Mouse (Mus musculus) CH12.LX (cell line): ENCODE measurements at regions not wholly inside any gene's neighbourhood (a gene's known extent, or its start where the extent isn't known, plus 50 kb on each side); places are given as distances from the start of the nearest gene placed in this dataset.

Source experiments
- DNase-seq: peaks from one replicate; pipeline ENCODE4 v3.0.0-alpha.2; 2013; ENCODE audit errors: extremely low read depth
- H3K27ac ChIP-seq: 2 replicates; pipeline ENCODE4 v1.5.1; 2012; ENCODE audit warnings: low read depth, mild to moderate bottlenecking, control low read depth, moderate library complexity; ENCODE audit not compliant: insufficient read depth
- H3K27me3 ChIP-seq: replicated peaks from 2 replicates; pipeline ENCODE3; 2012; ENCODE audit warnings: inconsistent platforms
- H3K36me3 ChIP-seq, 2 experiments: replicated peaks in 1 of 2; 2 replicates each; pipeline versions ENCODE3 to v1.6.1; 2012; ENCODE audit warnings: inconsistent platforms in 1 of 2, low read length in 1 of 2, mild to moderate bottlenecking in 1 of 2, mixed read lengths in 1 of 2, moderate library complexity in 1 of 2; ENCODE audit not compliant: control insufficient read depth in 1 of 2, insufficient read depth in 1 of 2
- H3K4me1 ChIP-seq, 2 experiments: 2 replicates each; pipeline ENCODE4 v1.6.1; 2012; ENCODE audit warnings: inconsistent platforms in 1 of 2, moderate library complexity in 1 of 2; ENCODE audit not compliant: insufficient read depth in 2 of 2, control insufficient read depth in 1 of 2
- H3K4me2 ChIP-seq: 2 replicates; pipeline ENCODE4 v1.6.1; 2012; ENCODE audit warnings: low read depth, mild to moderate bottlenecking, control low read depth; ENCODE audit not compliant: poor library complexity, insufficient read depth, severe bottlenecking
- H3K4me3 ChIP-seq, 3 experiments: fragments of 150-350 bp in 1 of 3; sonication (generic) in 1 of 3; replicated peaks in 1 of 3; 2 replicates each; pipeline versions ENCODE3 to v1.5.1; 2011 to 2012; ENCODE audit warnings: low read depth in 2 of 3, low read length in 2 of 3, mild to moderate bottlenecking in 2 of 3, moderate library complexity in 2 of 3, control low read depth in 1 of 3, improper control_type of control experiment in 1 of 3, inconsistent platforms in 1 of 3, mixed read lengths in 1 of 3; ENCODE audit not compliant: poor library complexity in 1 of 3
- H3K79me2 ChIP-seq: replicated peaks from 2 replicates; pipeline ENCODE4 v1.6.1; 2012; ENCODE audit warnings: mild to moderate bottlenecking, moderate library complexity; ENCODE audit not compliant: control insufficient read depth, poor library complexity, insufficient read depth, severe bottlenecking; ENCODE audit errors: extremely low read depth
- H3K9ac ChIP-seq: 2 replicates; pipeline ENCODE4 v1.6.1; 2012; ENCODE audit warnings: low read depth, mild to moderate bottlenecking, control low read depth, moderate library complexity; ENCODE audit not compliant: insufficient read depth
- H3K9me3 ChIP-seq: replicated peaks from 2 replicates; pipeline ENCODE3; 2012; ENCODE audit warnings: low read length, inconsistent platforms, mixed read lengths
- BHLHE40 ChIP-seq: IDR thresholded peaks from 2 replicates; pipeline ENCODE4 v1.6.1; 2011; ENCODE audit warnings: mild to moderate bottlenecking, low read depth, low read length, improper control_type of control experiment
- CHD1 ChIP-seq: IDR thresholded peaks from 2 replicates; pipeline ENCODE4 v1.6.1; 2012; ENCODE audit warnings: low read depth, low read length, improper control_type of control experiment, inconsistent platforms
- CHD2 ChIP-seq: IDR thresholded peaks from 2 replicates; pipeline ENCODE4 v1.6.1; 2011; ENCODE audit warnings: low read length, improper control_type of control experiment
- E2F4 ChIP-seq: IDR thresholded peaks from 2 replicates; pipeline ENCODE4 v1.6.1; 2011; ENCODE audit warnings: low read depth, low read length, improper control_type of control experiment; ENCODE audit not compliant: insufficient replicate concordance
- ELF1 ChIP-seq: IDR thresholded peaks from 2 replicates; pipeline ENCODE4 v1.6.1; 2014; ENCODE audit warnings: low read depth, mild to moderate bottlenecking, inconsistent platforms, low read length, improper control_type of control experiment
- EP300 ChIP-seq: IDR thresholded peaks from 2 replicates; pipeline ENCODE4 v1.6.1; 2011; ENCODE audit warnings: low read length, improper control_type of control experiment
- GABPA ChIP-seq: IDR thresholded peaks from 2 replicates; pipeline ENCODE4 v1.6.1; 2012; ENCODE audit warnings: low read depth, low read length, improper control_type of control experiment, inconsistent platforms; ENCODE audit not compliant: insufficient replicate concordance
- HCFC1 ChIP-seq: IDR thresholded peaks from 2 replicates; pipeline ENCODE4 v1.6.1; 2012; ENCODE audit warnings: low read depth, mild to moderate bottlenecking, inconsistent platforms, low read length, improper control_type of control experiment
- IRF4 ChIP-seq: IDR thresholded peaks from 2 replicates; pipeline ENCODE4 v1.6.1; 2014; ENCODE audit warnings: low read depth, mild to moderate bottlenecking, inconsistent platforms, low read length, improper control_type of control experiment
- JUN ChIP-seq: IDR thresholded peaks from 2 replicates; pipeline ENCODE4 v1.6.1; 2011; ENCODE audit warnings: low read depth, mild to moderate bottlenecking, low read length, improper control_type of control experiment, moderate library complexity; ENCODE audit not compliant: insufficient read depth
- MAFK ChIP-seq: IDR thresholded peaks from 2 replicates; pipeline ENCODE4 v1.6.1; 2011; ENCODE audit warnings: low read length, improper control_type of control experiment; ENCODE audit not compliant: insufficient replicate concordance
- MAX ChIP-seq: IDR thresholded peaks from 2 replicates; pipeline ENCODE4 v1.6.1; 2011; ENCODE audit warnings: low read length, improper control_type of control experiment
- MAZ ChIP-seq: IDR thresholded peaks from 2 replicates; pipeline ENCODE4 v1.6.1; 2012; ENCODE audit warnings: low read depth, mild to moderate bottlenecking, inconsistent platforms, low read length, improper control_type of control experiment, moderate library complexity
- MXI1 ChIP-seq: IDR thresholded peaks from 2 replicates; pipeline ENCODE4 v1.6.1; 2011; ENCODE audit warnings: mild to moderate bottlenecking, low read depth, low read length, improper control_type of control experiment
- MYC ChIP-seq: IDR thresholded peaks from 2 replicates; pipeline ENCODE4 v1.6.1; 2011; ENCODE audit warnings: low read depth, mild to moderate bottlenecking, improper control_type of control experiment, low read length
- NELFE ChIP-seq: IDR thresholded peaks from 2 replicates; pipeline ENCODE4 v1.6.1; 2011; ENCODE audit warnings: low read depth, low read length, improper control_type of control experiment
- NRF1 ChIP-seq: IDR thresholded peaks from 2 replicates; pipeline ENCODE4 v1.6.1; 2014; ENCODE audit warnings: low read depth, mild to moderate bottlenecking, inconsistent platforms, low read length, improper control_type of control experiment, moderate library complexity
- USF2 ChIP-seq: conservative IDR thresholded peaks from 2 replicates; pipeline ENCODE4 v1.6.1; 2011; ENCODE audit warnings: low read depth, low read length, improper control_type of control experiment
- ZC3H11A ChIP-seq: IDR thresholded peaks from 2 replicates; pipeline ENCODE4 v1.6.1; 2012; ENCODE audit warnings: low read depth, mild to moderate bottlenecking, inconsistent platforms, low read length, improper control_type of control experiment
- ZKSCAN1 ChIP-seq: IDR thresholded peaks from 2 replicates; pipeline ENCODE4 v1.6.1; 2012; ENCODE audit warnings: low read depth, inconsistent platforms, low read length, improper control_type of control experiment, borderline replicate concordance
- ZNF384 ChIP-seq: IDR thresholded peaks from 2 replicates; pipeline ENCODE4 v1.6.1; 2012; ENCODE audit warnings: low read depth, low read length, improper control_type of control experiment, inconsistent platforms
- dilution Hi-C: fragments of 300-500 bp; cut with MboI; formaldehyde crosslinking; loops from 2 replicates; pipeline ENCODE4 v1.14.3; 2020; ENCODE audit warnings: low sequenced_read_pairs; ENCODE audit not compliant: extremely low pct_unique_long_range_greater_than_20kb, extremely low pct_ligation_motif_present
- in situ Hi-C: fragments of 300-500 bp; cut with MboI; formaldehyde crosslinking; loops from 3 replicates; pipeline ENCODE4 v1.14.3; 2019; ENCODE audit warnings: low sequenced_read_pairs, low pct_ligation_motif_present, low pct_unique_long_range_greater_than_20kb, mixed read lengths

GRCm38 (mm10) chr9:47962589-47962988, 199.2 kb upstream of the Nxpe4 start:
- no peaks in the 10 kb centered on the region for H3K36me3 ChIP-seq
- no peak overlapping the region for H3K9ac ChIP-seq
- no peak overlapping the region for H3K4me2 ChIP-seq
- peaks cover 37% of the 10 kb centered on the region for H3K9me3 ChIP-seq
- H3K4me1 ChIP-seq, result no peaks in the 10 kb centered on the region
- H3K4me3 ChIP-seq, result no peak overlapping the region
- in situ Hi-C loops, result no loop called here
- H3K27me3 ChIP-seq, result no peaks in the 10 kb centered on the region
- no peaks in the 10 kb centered on the region for H3K79me2 ChIP-seq
- DNase-seq, result no peak
- TF ChIP-seq MAFK (no peak), ZNF384 (no peak)
- TF ChIP-seq, all 38 proteins: peak for 0
- no peak overlapping the region for H3K27ac ChIP-seq
- dilution Hi-C loops, result no loop called here

DNA sequence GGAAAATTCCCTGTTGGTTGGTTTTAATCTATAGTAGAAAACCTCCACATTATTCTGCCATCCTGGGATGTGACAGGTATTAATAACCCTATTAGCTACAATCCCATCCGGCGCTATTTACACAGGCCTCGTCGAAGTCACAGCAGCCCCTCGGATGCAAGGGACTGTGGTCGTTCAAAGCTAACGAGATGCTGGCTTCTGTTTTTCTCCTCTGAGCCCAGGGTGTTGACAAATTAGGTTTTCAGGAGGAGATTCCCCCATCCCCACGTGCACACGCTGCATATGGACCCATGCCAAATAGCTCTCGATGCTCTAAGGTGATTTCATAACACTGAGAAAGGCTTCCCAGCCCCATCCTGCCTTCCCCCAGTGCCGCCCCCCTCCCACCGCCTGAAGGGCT, 188.7 kb upstream of the Nxpe4 start:
- no peak overlapping the region for H3K4me2 ChIP-seq
- in situ Hi-C loops, result no loop called here
- no peak for DNase-seq

DNA sequence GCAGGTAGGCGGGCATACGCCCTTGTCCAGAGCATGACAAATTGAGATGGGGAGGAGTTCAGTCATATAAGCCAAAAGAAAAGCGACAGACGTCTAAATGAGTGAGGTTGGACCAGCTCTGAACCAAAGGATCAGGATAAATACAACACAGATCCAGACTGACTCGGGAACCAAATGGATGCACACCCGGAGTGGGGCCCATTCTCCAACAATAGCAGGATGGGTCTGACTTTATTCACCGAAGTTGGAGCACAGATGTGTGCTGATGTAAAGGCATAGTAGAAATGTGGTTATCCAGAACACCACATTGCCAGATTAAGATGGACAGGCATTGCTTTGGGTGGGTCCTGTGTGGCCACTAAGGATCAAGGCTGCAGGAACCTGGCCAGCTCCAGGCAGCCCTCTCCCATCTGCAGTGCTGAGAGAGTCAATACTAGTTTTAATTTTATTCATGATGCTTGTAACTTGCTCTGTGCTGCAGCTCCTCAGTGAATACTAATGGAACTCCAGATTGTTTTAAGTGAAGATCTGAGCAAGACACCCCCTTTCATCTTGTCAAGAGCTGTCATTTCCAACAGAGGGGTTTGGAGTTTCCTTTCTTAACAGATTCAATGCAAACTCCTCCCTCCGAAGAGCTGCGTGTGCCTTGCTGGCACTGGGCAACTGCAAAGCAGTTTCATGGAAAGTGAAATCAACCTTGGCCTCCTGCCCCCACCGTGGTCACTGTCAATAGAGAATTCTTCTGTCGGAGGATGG, 176.3 kb upstream of the Nxpe4 start:
- Histone ChIP-seq H3K9me3 (peaks cover 26% of the 10 kb centered on the region), H3K27me3 (no peaks in the 10 kb centered on the region), H3K79me2 (no peaks in the 10 kb centered on the region), H3K4me2 (no peak overlapping the region), H3K36me3 (no peaks in the 10 kb centered on the region), H3K4me1 (no peaks in the 10 kb centered on the region), H3K4me3 (no peak overlapping the region), H3K27ac (no peak overlapping the region), H3K9ac (no peak overlapping the region)
- dilution Hi-C loops (no loop called here), in situ Hi-C loops (no loop called here)
- TF ChIP-seq NELFE, result no peak
- TF ChIP-seq MXI1, result no peak
- TF ChIP-seq USF2, result no peak
- TF ChIP-seq MAZ, result no peak
- no peak for TF ChIP-seq E2F4
- no peak for TF ChIP-seq IRF4
- TF ChIP-seq CHD2, result no peak
- TF ChIP-seq ZKSCAN1, result no peak
- no peak for TF ChIP-seq BHLHE40
- TF ChIP-seq NRF1, result no peak
- no peak for TF ChIP-seq ELF1
- no peak for DNase-seq

More for the DNA sequence above, 188.7 kb upstream of the Nxpe4 start:
- Histone ChIP-seq H3K4me1 (no peaks in the 10 kb centered on the region), H3K4me3 (no peak overlapping the region), H3K9me3 (peaks cover 26% of the 10 kb centered on the region), H3K27me3 (no peaks in the 10 kb centered on the region), H3K79me2 (no peaks in the 10 kb centered on the region), H3K36me3 (no peaks in the 10 kb centered on the region), H3K9ac (no peak overlapping the region), H3K27ac (no peak overlapping the region)
- dilution Hi-C loops, result no loop called here
- TF ChIP-seq EP300 (no peak), E2F4 (no peak), BHLHE40 (no peak), MYC (no peak), JUN (no peak), NRF1 (no peak), IRF4 (no peak), ELF1 (no peak), MAX (no peak), CHD1 (no peak), GABPA (no peak), ZC3H11A (no peak), NELFE (no peak), MAZ (no peak), MAFK (no peak), HCFC1 (no peak)
